In genomic region chr1:182340821-182341781, GRCm38 (mm10) we compare ENCODE assay signal across 8 mouse cellular contexts. TPM values are rescaled to one million over a fixed set of nuclear protein-coding genes. Genes with fewer than 3 reads are reported as not detected.
A peak's percentile ranks its signal among the peaks of the same experiment; 100 is the strongest.
DNase-seq lines count a peak whose midpoint lies in the region; ATAC-seq and TF ChIP-seq lines count a peak whose summit lies in the region.

Gene Fbxo28 (minus strand): TSS chr1:182341629.

- no peak for TF ChIP-seq CTCF in cortical plate, adult 2 months (IDR thresholded peaks at IDR 0.05; ENCODE audit: extremely low read depth, insufficient read depth, low read length)

- peak within 1 kb of the TSS; percentile 88 for H3K4me3 ChIP-seq in cortical plate, adult 2 months (ENCODE audit: insufficient read depth, low read length)

- H3K27ac ChIP-seq in cortical plate, adult 2 months (ENCODE audit: insufficient read depth, low read length): peak within 1 kb of the TSS; percentile 88

- peak; percentile 83 for DNase-seq in gastrocnemius, postnatal 10 days
- peak; percentile 93 for DNase-seq in induced T-regulatory cell, adult 2 months (ENCODE audit: low read depth)
- peak; percentile 43 to 84 for DNase-seq in left cerebral cortex, adult 9 months (ENCODE audit: low spot score in 2 of 2)
- peak; percentile 86 for DNase-seq in right cerebral cortex, postnatal 14 days
- peak; percentile 72 to 84 for DNase-seq in urinary bladder, postnatal 36 days (ENCODE audit: low spot score in 2 of 2)

- peak; percentile 86 for ATAC-seq in activated CD4-positive, CD25-positive, alpha-beta regulatory T cell, adult 4 months
- peak; percentile 99 for ATAC-seq in megakaryocyte progenitor cell, adult 5-6 weeks (replicated peaks; ENCODE audit: poor library complexity)

- H3K4me1 ChIP-seq in cortical plate, adult 2 months (ENCODE audit: control insufficient read depth, insufficient read depth, low read length): peaks cover 7% of the 10 kb centered on the region

- peak; percentile 95 for TF ChIP-seq POLR2A in cortical plate, adult 2 months (IDR thresholded peaks at IDR 0.05; ENCODE audit: extremely low read depth, insufficient read depth, low read length)

RNA-seq across cellular contexts. Expression of gene Fbxo28, which starts in this region (rescaled TPM):
- 1 to 10 TPM; 4.7 to 7.7 TPM for polyA plus RNA-seq in activated CD4-positive, CD25-positive, alpha-beta regulatory T cell, adult 4 months (2017; shearing (Covaris generic))
- polyA plus RNA-seq in cortical plate, adult 2 months (2012; rRNA removed): 25.9 and 27.4 TPM in 2 replicates
- 10 to 100 TPM; 16.8 to 23.5 TPM for total RNA-seq in gastrocnemius, postnatal 10 days (2021)
- 14.2 and 14.3 TPM in 2 replicates for total RNA-seq in megakaryocyte progenitor cell, adult 5-6 weeks (2015)
- total RNA-seq in megakaryocyte progenitor cell, adult 5-6 weeks (2017): 10.8 and 12.7 TPM in 2 replicates

Comparison
In these comparisons a context has a peak if more than half of its experiments do, and no peak if none do; other contexts are left out.
1. Peak in every context shown above with its lines: DNase-seq, ATAC-seq, H3K4me3 ChIP-seq and H3K27ac ChIP-seq.